Mouse (Mus musculus): ENCODE measurements at regions not wholly inside any gene's neighbourhood (a gene's known extent, or its start where the extent isn't known, plus 50 kb on each side); places are given as distances from the start of the nearest gene placed in this dataset.

DNA sequence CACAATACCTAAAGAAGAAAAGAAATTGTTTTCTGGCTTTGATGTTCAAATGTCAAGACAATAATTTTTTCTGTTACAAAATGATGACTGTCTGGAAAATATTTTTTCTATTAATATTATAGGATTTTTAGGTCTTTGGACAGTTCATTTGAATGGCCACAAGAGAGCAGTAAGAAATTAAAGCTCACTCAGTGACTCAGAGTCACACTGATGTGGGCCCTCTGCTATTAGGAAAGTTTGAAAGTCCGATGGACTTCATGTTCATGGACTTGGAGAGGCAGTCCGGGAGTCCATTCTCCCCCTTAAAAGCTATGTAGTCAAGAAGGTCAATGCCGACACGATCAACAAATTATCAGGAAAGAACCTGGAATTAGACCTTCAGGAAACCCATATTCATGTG, 657.0 kb downstream of the Mecom start:
- DNase-seq (ENCODE audit: low spot score): no peak

GRCm38 (mm10) chr3:29890286-29890685, 657.5 kb downstream of the Mecom start:
- no peak for DNase-seq (ENCODE audit: low spot score)

GRCm38 (mm10) chr3:29889638-29890037, 658.2 kb downstream of the Mecom start:
- DNase-seq (ENCODE audit: low spot score): no peak

GRCm38 (mm10) chr3:29879966-29880365, 667.8 kb downstream of the Mecom start:
- no peak for DNase-seq (ENCODE audit: low spot score)

- no peak for DNase-seq (ENCODE audit: low spot score)
These were observed 672.0 kb downstream of the Mecom start for GRCm38 (mm10) chr3:29875768-29876167.

- no peak for DNase-seq (ENCODE audit: low spot score)
These were observed 685.4 kb downstream of the Mecom start for GRCm38 (mm10) chr3:29862437-29862836.

- no peak for DNase-seq (ENCODE audit: low spot score)
These were observed 695.3 kb downstream of the Mecom start for GRCm38 (mm10) chr3:29852465-29852864.

GRCm38 (mm10) chr3:29835432-29835831, 712.4 kb downstream of the Mecom start:
- DNase-seq (ENCODE audit: low spot score): no peak

DNA sequence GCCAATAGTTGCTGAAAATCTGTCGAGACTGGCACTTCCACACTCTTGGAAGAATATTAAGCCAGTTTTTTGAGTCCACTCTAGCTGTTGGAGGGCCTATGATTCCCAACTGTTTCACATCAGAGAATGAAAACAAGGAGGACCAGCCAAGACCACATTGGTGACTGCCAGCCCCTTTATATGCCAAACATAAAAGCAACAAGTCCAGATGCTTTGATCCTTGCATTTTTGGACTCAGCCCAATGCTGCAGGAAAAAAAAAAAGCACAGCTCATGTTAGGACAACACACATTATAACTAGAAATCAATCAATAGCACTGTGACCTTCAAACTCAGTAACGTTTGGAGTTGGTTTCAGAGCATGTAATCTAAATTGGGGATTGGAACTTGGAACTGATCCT, 712.9 kb downstream of the Mecom start:
- DNase-seq (ENCODE audit: low spot score): no peak

DNA sequence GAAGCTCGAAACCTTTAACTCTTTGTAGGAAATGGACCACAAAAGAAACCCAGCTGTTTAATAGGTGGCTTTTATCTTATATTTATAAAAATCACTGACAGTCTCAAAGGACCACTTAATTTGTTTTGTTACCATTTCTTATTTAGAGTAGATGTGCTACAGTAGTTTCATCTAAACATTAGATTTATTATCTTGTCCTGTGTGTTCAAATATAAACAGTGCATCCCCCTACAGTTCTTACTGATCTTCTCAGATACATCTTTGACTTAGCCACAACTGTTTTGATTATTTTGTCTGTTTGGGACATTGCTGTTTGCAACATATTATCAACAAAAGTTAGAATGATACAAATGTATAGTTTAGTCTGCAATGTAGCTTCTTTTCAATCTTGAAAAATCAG, 716.5 kb downstream of the Mecom start:
- no peak for DNase-seq (ENCODE audit: low spot score)

DNA sequence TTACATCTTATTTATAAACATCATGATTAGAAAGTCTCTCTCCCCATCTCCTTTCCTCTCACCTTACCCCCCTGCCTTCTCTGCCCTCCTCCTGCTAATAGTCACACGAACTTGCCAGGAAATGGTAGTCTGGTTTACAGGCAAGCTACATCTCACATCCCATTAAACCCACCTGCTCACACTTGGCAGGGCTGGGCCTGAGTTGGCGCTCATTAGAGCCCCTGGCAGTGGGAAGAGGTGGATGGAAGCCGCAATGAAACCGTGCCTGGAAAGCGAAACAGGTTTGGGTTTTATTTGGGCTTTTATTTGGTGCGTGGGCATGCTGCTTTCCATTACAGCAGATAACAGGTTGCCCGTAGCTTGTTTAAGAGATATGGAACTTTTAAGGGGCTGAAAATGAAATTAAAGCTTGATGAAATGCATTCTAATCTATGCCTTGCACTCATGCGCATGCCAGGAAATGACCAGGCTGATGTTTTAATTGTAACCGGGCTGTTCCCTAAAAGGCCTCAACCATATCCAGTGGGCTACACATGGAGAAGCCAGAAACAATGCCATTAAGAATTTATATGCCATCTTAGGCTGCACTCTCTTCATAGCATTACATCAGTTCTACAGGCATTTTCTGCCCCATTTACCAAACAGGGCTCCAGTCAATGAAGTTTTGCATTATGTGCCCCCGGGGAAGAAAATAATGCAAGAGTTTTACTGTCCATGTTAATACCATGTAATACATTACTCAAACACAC, 725.0 kb downstream of the Mecom start:
- no peak for DNase-seq (ENCODE audit: low spot score)

DNA sequence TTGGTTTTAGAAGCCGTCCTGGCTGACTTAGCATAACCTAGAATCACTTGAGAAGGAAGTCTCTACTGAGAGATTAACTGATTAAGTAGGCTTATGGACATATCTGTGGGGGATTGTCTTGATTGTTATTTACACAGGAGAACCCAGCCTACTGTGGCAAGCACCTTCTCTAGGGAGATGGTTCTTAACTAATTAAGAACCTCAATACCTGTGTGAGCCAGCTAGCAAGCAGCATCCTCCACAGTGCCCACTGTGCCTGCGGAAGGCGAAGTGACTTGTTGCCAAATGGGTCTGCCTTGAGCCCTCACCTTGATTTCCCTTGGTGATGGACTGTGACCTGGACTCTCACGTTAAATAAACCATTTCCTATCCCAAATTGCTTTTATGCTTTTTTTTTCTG, 730.8 kb downstream of the Mecom start:
- no peak for DNase-seq (ENCODE audit: low spot score)

GRCm38 (mm10) chr3:29813276-29813675, 731.5 kb downstream of the Egfem1 start:
- no peak for DNase-seq (ENCODE audit: low spot score)

- DNase-seq (ENCODE audit: low spot score): no peak
These were observed 730.8 kb downstream of the Egfem1 start for GRCm38 (mm10) chr3:29812480-29813240.

- no peak for DNase-seq (ENCODE audit: low spot score)
These were observed 724.2 kb downstream of the Egfem1 start for GRCm38 (mm10) chr3:29806046-29806445.

DNA sequence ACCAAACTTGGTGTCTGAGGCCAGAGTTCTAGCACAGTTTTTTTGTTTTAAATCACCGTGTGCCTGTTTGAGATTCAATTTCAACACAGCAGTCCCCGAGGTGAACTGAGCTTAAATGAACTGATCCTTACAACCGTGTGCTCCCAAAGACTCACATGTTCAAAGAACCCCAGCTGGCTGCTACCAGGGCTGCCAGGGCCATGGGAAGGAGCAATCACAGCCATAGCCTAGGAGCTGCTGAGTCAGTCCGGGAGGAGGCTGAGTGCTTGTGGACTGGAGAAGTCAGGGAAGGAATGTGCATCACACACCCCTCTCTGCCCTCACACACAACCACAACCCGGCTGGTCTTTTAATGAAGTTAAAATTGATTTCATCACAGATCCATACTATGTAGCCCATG, 721.6 kb downstream of the Egfem1 start:
- DNase-seq (ENCODE audit: low spot score): no peak

DNA sequence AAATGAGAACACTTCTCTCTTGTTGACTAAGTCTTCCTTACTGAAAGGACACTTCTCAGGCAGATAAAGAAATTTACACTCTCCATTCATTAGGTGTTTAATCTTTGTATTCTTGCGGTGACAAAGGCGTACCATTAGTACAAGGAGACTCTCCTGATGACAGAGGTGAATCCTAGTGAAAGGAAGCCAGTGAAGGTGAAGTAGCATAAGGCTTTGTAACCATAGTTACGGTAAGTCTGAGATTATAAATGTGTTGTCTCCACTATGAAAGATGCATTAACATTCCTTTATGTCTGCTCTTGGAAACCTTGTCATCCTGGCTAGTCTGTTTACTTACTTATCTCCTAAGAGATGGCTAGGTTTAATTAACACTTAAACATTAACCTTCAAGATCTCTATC, 719.3 kb downstream of the Egfem1 start:
- DNase-seq (ENCODE audit: low spot score): no peak

- DNase-seq (ENCODE audit: low spot score): no peak
These were observed 692.5 kb downstream of the Egfem1 start for GRCm38 (mm10) chr3:29774365-29774764.

DNA sequence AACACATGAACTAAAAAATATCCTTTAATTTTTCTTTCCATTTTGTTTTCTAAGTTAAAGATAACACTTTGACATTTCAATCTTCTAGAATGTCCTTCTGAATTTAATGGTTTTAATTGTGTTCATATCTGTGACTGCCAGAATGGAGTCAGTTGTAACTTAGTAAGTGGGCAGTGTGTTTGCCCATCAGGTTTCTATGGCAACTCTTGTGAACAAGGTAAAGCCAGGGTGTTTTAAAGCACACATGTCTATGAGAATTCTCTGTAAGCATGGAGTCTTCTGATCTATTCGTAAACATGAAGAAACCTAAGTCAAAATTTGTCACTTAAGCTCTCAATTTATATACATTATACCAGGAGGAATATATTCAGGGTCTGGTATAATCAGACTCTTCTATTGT, 689.4 kb downstream of the Egfem1 start:
- DNase-seq (ENCODE audit: low spot score): no peak

DNA sequence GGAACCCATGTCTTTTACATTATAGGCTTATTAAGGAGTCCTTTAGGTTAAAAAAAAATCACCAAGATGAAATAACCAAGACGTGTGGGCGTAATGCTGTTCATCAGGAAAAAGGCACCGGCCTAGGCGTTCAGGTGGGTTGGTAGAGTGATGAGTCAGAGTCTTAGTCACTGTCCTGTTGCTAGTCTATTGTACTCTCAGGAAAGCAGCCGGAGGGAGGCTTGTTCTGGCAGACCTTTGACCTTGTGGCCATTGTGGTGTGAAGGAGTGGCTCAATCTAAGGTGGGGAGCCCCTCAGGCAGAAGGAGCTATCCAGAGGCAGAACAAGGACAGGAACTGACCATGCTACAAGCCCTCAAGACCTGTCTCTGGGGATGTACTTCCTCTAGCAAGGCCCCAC, 686.8 kb downstream of the Egfem1 start:
- no peak for DNase-seq (ENCODE audit: low spot score)

DNA sequence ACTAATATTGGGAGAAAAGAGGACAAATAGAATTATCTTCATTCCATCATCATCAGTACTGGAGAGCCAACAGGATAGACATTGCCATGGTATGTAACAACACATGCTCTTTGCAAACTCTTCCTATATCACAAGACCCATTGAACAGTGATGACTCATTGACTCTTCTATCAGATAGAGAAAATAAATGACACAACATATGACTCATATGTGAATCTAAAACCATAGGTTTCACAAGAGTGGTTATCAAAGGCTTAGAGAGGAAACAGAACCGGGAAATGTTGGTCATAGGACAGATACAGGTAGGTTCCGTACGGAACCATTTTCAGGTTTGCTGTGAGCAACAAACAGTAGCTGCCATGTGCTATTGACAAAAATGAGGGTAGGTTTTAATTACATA, 682.2 kb downstream of the Egfem1 start:
- DNase-seq (ENCODE audit: low spot score): no peak

- DNase-seq (ENCODE audit: low spot score): peak; percentile 49
These were observed 676.1 kb downstream of the Egfem1 start for GRCm38 (mm10) chr3:29757821-29758494.

Measured in testis, postnatal 10 days (tissue).